Mouse (Mus musculus) frontal cortex, adult 2 months (tissue): ENCODE data around the gene Pbx1. TPM values are rescaled to one million over a fixed set of nuclear protein-coding genes. Genes with fewer than 3 reads are reported as not detected.

Experiments used
- DNase-seq, 2 experiments: peaks; one replicate each; pipeline ENCODE4 v3.0.0; 2022; ENCODE audit warnings: low spot score in 1 of 2; ENCODE audit errors: extremely low spot score in 1 of 2
- polyA plus RNA-seq: library from polyadenylated mRNA; depleted of rRNA; stranded (reverse); fragments of >200 nt; gene quantifications from 2 replicates; pipeline ENCODE4 v1.2.3, GENCODE M21; 2012

Gene Pbx1
- polyA plus RNA-seq, 1 experiment: 130 TPM

DNA sequence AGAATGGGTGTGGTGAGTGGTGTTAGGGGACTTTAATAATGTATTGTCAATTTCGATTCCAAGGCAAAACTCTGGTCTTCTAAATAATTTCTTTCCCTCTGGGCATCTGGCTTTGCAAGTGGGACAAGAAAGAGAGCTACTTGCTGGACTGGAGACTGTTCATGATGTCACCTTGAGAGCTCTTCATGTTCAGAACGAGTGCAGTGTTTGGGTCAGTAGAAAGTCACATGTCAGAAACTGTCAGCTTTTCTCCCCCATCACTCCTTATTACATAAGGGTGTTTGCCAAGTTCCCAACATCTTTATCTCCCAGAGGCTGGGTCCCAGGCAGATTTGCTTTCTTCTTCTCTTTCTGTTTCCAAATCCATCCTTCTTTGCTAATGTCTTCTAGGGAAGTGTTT lies 328.2 kb downstream of the Pbx1 start:
- no peak for DNase-seq

DNA sequence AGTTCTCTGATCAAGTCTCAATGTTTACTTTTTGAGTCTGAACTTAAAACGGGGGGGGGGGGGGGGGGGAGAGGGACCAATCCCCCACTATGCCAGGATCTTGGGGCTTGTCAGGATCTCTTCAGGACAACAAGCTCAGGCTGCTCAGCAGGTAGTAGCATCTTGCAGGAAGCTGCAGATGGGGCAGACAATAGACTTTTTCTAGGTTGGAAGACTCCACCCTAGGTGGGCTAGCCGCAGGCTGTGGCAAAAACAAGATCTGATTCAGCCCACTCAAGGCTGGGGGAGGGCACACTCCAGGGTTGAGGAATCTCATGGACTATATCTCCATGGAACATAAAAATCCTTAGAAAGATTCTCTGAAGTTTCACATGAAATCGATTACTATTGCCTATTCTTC lies 330.6 kb downstream of the Pbx1 start:
- no peak for DNase-seq

DNA sequence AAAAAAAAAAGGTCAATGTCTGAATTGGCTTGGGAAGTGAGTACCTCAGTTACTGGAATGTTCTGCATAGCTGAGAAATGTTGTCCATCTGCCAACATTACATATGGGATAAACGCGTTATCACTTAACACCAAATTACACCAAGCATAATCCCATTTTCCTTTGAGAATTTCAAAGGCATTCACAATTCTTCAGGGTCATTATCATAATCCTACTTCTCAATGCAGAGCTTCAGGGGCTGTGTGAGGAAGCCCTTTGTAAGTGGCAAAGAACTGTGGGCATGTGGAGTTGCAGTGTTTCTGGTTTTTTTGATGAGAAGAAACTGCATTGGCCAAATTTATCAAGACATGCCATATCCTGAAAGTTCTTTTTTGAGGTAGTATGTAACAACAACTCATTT lies 333.3 kb downstream of the Pbx1 start:
- no peak for DNase-seq

DNA sequence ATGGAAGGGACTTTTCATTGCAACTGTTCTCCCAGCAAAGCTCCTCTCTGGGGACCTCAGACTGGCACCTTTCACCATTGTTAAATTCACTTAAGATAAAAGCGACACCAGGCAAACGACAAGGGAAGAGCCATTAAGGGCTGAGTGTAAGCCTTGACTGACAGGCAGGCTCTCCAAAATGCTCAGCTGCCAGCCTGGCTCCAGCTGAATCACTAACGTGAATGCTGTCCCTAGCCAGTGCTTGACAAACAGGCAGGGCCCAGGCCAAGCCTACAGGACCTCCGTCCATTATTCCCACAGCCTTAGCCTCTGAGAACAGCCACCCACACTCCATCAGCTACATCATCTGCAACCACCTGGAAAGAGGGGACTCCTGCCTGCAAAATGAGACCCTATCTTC lies 337.4 kb downstream of the Pbx1 start:
- no peak for DNase-seq

DNA sequence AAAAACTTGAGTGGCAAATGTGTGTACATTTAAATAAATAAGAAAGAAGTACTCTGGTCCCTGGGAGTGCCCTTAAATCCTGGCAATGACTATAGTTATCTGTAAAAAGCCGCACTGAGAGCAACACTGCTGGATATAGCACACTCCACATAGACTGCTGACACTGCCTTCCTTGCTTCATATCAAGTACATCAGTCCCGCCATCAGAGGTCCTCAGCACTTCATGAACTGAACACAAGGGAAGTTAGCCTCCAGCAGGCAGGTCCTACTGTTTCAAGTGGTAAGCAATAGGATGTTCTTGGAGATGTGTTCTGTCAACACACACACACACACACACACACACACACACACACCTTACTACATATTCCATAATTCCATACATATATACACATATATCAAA lies 339.0 kb downstream of the Pbx1 start:
- DNase-seq: peak; percentile 9 to 60

DNA sequence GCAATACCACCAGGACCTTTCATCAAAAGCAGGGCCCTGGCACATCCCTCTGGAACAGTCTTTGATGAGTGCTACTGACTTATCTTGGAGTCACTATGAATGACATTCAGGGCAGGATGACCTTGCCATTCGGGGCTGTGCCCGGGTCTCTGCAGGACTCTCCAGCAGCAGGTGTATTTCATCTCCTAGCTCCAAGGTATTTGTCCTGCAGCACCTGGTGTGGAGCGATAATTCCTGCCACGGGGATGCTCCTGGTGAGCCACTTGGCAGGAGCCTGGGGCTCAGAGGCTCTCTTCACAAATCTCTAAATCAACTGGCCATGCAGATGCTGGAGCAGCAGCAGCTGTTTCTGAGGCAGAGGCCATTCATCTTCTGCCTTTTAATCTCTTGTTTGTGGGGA lies 340.4 kb downstream of the Pbx1 start:
- no peak for DNase-seq

DNA sequence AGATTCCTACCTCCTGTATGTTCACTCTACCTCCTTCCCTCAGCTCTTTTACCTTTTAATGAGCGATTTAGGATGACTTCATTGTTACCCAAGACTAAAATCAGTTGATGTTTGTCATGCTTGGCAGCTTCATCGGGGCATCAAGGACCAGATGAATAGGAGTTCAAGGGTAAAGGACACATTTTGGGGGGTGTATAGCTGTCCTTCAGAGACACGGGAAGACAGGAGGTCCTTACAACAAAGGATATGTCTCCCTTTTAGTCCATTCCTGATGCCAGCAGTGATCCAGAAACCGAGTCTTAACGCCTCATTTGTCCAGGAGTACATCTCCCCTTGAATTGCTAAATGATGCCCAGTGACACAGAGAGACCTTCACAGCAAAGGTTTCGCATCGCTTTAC lies 343.4 kb downstream of the Pbx1 start:
- no peak for DNase-seq

DNA sequence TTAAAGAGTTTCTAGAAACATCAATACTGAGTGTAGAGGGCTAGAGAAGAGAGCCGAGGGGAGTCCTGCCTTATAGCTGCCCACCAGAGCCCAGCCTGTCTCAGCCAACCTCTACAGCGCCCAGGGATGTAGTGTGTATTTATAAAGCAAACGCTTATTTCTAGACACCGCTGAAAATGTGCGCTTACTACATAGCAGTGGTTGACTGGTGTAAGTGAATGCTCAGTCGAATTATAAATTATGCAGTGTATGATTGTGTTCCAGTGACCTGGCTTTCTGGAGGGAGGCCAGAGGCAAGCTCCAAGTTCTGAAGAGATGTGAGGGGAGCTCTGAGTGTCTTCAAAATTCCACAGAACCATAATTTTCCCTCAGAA lies 352.7 kb downstream of the Pbx1 start:
- no peak for DNase-seq

DNA sequence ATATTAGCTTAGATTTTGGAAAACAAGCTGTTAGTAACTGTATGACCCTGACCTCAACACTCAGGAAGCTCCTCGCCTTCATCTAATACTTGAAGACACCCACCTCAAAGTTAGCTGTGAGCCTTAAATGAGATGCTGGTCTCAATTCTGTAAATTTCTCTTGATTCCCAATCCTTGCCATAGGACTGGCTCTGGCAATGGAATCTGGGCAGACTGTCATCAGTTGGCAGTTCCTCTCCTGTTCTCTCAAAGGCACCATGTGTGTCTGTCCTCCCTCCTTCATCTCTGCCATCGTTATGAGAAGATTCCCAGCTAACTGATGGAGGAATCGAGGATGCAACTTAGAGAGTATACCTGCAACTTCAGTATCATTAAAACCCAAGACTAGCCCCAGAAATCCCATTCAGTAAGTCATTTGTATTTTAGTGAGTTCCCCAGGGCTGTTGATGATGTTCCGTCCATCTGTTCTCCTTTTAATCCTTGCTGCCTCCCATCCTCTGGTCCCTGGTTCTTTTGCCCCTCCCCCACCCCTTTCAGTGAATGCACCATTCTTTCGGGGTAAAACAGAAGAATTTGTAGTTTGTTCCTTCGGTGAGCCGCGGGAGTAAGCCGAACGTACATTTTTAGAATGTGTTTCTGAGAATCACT lies 353.2 kb downstream of the Pbx1 start:
- no peak for DNase-seq

DNA sequence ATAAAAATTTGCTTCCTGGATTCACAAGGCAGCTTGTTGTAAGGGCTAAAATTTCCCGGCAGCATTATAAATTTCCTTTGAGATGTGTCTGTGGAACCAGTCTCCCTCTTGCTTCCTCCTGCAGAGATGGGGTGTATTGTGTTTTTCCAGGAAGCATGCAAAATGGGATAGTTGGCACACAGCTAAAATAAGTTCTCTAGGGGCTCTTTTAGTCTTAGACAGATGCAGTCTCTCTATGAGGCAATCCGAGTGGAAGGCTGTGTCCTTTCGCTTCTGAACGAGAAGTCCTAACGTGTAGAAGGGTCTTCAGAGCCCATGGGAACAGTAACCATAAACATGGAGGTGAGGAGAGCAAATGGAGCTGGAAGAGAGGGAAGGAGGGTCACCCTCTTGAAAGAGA lies 360.1 kb downstream of the Pbx1 start:
- no peak for DNase-seq

DNA sequence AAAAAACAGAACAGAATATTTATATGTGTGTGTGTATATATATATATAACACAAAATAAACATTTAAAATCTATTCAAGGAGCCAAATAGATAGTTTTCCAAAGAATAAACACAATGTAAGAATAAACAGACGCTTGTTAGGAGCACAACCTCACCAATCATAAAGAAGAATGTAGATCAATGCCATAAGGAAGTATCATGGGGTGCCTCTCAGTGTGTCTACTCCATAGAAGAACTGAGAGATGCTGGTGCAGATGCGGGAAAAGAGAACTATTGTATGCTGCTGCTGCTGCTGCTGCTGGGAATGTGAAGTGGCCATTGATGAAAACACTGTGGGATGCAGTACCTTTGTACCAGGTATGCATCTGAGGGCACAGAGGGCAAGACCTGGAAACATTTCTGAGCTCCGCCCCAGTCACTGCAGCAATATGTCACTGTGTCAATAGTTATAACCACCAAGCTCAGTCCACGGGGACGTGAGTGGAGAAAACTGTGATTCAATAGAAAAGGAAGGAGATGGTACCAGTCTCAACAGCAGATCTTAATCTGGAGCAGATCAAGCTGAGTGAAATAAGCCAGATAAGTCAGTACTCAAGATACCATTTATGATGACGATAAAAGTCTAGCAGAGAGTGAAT lies 361.7 kb downstream of the Pbx1 start:
- no peak for DNase-seq

DNA sequence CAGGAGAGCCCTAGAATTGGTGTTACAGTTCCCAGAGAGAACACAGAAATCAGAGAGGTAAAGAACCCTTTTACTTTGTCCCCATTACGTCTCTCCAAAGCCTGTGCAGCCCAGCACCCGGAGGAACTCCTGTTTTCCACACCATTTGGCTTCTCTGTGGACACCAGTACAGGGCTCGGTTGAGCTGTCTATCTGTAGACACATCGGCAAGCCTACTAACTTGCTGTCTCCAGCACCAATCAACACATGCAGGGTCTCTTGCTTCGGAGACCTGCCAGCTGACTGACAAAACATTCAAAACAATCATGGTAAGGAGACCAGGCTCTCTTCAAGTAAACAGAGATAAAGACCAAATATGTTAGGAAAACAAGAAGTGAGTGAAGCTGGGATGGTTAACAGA lies 362.3 kb downstream of the Pbx1 start:
- DNase-seq: no peak
